10 mouse cellular contexts compared by ENCODE assay signal in the genomic region with DNA sequence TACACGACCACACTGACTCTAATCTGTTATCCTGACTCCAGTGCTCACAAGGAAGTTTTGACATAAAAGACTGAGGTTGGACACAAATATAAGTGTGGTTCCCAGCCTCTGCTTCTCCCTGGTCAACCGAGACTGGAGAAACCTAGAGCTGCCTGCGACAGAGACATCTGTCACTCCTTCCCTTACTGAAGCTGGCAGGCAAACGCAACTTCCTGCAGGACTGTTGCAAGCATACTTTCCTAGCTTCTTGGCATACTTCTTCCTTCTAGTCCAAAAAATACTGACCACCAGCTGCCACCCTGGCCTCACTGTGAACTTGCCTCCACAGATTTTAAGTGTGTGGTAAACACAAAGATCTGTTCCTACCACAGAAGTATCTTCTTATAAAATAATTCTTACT.
DNase-seq lines count a peak whose midpoint lies in the region; ATAC-seq lines count a peak whose summit lies in the region.
"Had no signal": no experiment of that assay in that cellular context is flagged by ENCODE, and none has a peak within 500 bp of the region (broad histone marks: within the 10 kb centered on the region; RNA-seq: fewer than 3 reads in every experiment).

No protein-coding gene starts in this region.

- ATAC-seq in monocyte, adult 5-6 weeks (replicated peaks; ENCODE audit: insufficient number of reproducible peaks, low FRiP score, low TSS enrichment, poor library complexity, severe bottlenecking): 0 out of 2 replicates have a peak, but pooled peaks have one; percentile 27
- ATAC-seq: forebrain, embryonic 15.5 days had no signal

- peak; percentile 92 for DNase-seq in heart, adult 11 months
- no peak for DNase-seq in heart, postnatal 10 days
- peak; percentile 34 for DNase-seq in brain, adult 2 months (ENCODE audit: low read depth, low spot score)
- peak; percentile 36 for DNase-seq in lung, postnatal 10 days
- no peak for DNase-seq in testis, postnatal 10 days (ENCODE audit: low spot score)
- DNase-seq in kidney, postnatal 25 days: no peak
- DNase-seq: cerebellum, adult 2 months; thymus, adult 18-20 months had no signal

- intact Hi-C loops in heart, postnatal 10 days (cut with DNase I): no loop called here

Comparison
In these comparisons a context has a peak if more than half of its experiments do, and no peak if none do; other contexts are left out.
1. DNase-seq: peak in heart, adult 11 months (single experiment), brain, adult 2 months (single experiment) and lung, postnatal 10 days (single experiment); none in heart, postnatal 10 days (0 of 2), testis, postnatal 10 days (single experiment) and kidney, postnatal 25 days (0 of 2).